Mouse (Mus musculus): Measurements from ENCODE around the gene Lin52. TPM values are rescaled to one million over a fixed set of nuclear protein-coding genes. Genes with fewer than 3 reads are reported as not detected.

Gene Lin52
- polyA plus RNA-seq, 1 experiment from 2014 or later = 36.1 TPM

DNA sequence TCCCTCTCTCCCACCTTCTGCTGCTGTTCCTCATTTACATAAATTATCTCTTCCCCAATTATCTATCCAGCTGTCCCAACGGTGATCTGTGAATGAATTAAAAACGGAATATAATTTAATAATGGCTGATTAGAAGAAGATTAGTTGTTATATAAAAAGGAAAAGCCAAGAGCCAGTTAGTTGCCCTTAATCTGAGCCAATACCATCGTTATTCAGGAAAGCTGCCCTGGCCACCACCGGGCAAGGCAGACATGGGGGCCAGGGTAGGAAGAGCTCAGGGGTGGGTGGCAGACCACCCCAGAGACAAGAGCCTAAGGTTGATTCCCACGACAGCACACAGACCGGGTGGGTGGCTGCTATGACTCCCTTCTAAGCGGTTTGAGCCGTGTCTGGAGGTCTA is 97.0 kb downstream of the Lin52 start:
- WGBS = 56% methylated on average over 8 of the region's 8 CpGs
- Histone ChIP-seq H3K4me3 (ENCODE audit: low read depth, low read length) (no peak overlapping the region), H3K9ac (replicated peaks; ENCODE audit: low read length) (no peak overlapping the region), H3K4me1 (ENCODE audit: control insufficient read depth, insufficient read depth, low read length) (no peaks in the 10 kb centered on the region), H3K27ac (replicated peaks; ENCODE audit: low read depth, low read length) (no peak overlapping the region), H3K27me3 (ENCODE audit: control insufficient read depth, insufficient read depth, low read length) (no peaks in the 10 kb centered on the region), H3K36me3 (replicated peaks; ENCODE audit: control insufficient read depth, insufficient read depth, low read depth, low read length) (no peaks in the 10 kb centered on the region), H3K9me3 (replicated peaks; ENCODE audit: control insufficient read depth, low read length) (no peaks in the 10 kb centered on the region), H3K4me2 (ENCODE audit: low read depth, low read length) (no peak overlapping the region)
- DNase-seq (ENCODE audit: low spot score) (no peak), ATAC-seq (replicated peaks; ENCODE audit: insufficient number of reproducible peaks, low FRiP score, low TSS enrichment, low read depth) (no peak)

DNA sequence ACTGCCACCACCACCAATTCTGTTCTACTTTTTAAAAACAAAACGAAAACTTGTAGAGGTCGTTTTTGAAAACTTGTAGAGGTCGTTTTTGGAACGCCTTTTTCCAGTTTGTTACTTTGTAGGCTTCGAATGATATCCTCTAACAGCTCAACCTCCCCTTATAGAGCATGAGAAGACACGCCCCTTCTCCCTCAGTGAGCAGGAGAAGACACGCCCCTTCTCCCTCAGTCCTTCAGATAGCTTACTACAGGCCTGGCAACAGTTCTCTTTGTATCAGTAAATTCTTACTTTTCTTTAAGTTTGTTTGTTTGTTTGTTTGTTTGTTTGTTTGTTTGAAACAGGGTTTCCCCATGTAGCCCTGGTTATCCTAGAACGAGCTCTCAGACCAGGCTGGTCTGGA is 104.0 kb downstream of the Lin52 start:
- Histone ChIP-seq H3K4me1 (ENCODE audit: control insufficient read depth, insufficient read depth, low read length) (no peaks in the 10 kb centered on the region), H3K9ac (replicated peaks; ENCODE audit: low read length) (no peak overlapping the region), H3K36me3 (replicated peaks; ENCODE audit: control insufficient read depth, insufficient read depth, low read depth, low read length) (no peaks in the 10 kb centered on the region), H3K27ac (replicated peaks; ENCODE audit: low read depth, low read length) (no peak overlapping the region), H3K4me3 (ENCODE audit: low read depth, low read length) (no peak overlapping the region), H3K9me3 (replicated peaks; ENCODE audit: control insufficient read depth, low read length) (no peaks in the 10 kb centered on the region), H3K27me3 (ENCODE audit: control insufficient read depth, insufficient read depth, low read length) (no peaks in the 10 kb centered on the region), H3K4me2 (ENCODE audit: low read depth, low read length) (no peak overlapping the region)
- ATAC-seq (replicated peaks; ENCODE audit: insufficient number of reproducible peaks, low FRiP score, low TSS enrichment, low read depth) = no peak
- DNase-seq (ENCODE audit: low spot score) = no peak
- WGBS = 62% methylated on average over 8 of the region's 8 CpGs

DNA sequence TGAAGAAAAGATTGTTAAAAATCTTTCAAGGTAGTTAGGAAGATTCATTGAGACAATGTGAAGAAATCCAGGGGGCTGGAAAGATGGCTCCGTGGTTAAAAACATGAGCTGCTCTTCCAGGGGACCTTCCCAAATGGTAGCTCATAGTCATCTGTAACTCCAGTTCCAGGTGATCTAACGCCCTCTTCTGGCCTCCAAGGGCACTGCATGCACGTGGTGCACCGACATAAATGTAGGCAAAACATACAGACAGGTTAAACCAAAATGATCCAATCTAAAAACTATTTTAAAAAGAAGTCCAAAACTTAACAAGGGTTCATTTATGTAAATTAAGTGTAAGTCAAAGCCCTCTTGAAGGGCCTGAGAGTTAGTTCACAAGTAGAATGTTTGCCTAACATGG is 111.3 kb downstream of the Lin52 start:
- no peak overlapping the region for H3K4me3 ChIP-seq (ENCODE audit: low read depth, low read length)
- H3K4me2 ChIP-seq (ENCODE audit: low read depth, low read length) = no peak overlapping the region
- no peak overlapping the region for H3K27ac ChIP-seq (replicated peaks; ENCODE audit: low read depth, low read length)
- no peak overlapping the region for H3K9ac ChIP-seq (replicated peaks; ENCODE audit: low read length)
- no peaks in the 10 kb centered on the region for H3K9me3 ChIP-seq (replicated peaks; ENCODE audit: control insufficient read depth, low read length)
- WGBS = 47% methylated on average over 4 of the region's 4 CpGs
- no peaks in the 10 kb centered on the region for H3K4me1 ChIP-seq (ENCODE audit: control insufficient read depth, insufficient read depth, low read length)
- no peak for DNase-seq (ENCODE audit: low spot score)
- H3K27me3 ChIP-seq (ENCODE audit: control insufficient read depth, insufficient read depth, low read length) = peaks cover 2% of the 10 kb centered on the region
- H3K36me3 ChIP-seq (replicated peaks; ENCODE audit: control insufficient read depth, insufficient read depth, low read depth, low read length) = no peaks in the 10 kb centered on the region
- ATAC-seq (replicated peaks; ENCODE audit: insufficient number of reproducible peaks, low FRiP score, low TSS enrichment, low read depth) = no peak

DNA sequence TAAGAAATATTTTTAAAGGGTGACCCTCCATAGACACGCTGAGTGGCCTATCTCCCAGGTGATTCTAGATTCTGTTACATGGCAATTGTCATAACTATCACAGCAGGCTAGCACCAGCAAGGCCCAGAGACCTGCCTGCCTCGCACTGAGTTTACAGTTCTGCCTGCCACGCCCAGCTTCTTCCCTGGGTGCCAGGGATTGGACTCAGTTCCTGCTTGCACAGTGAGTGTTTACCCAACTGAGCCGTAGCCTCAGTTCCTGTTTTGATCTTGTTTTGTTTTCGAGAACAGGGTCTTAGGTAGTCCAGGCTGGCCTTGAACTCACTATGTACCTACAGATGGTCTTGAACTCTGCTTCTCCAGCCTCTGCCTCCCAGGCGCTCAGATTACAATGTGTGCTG is 116.4 kb downstream of the Lin52 start:
- ATAC-seq (replicated peaks; ENCODE audit: insufficient number of reproducible peaks, low FRiP score, low TSS enrichment, low read depth) (no peak), DNase-seq (ENCODE audit: low spot score) (no peak)
- Histone ChIP-seq H3K9ac (replicated peaks; ENCODE audit: low read length) (no peak overlapping the region), H3K4me3 (ENCODE audit: low read depth, low read length) (no peak overlapping the region), H3K36me3 (replicated peaks; ENCODE audit: control insufficient read depth, insufficient read depth, low read depth, low read length) (no peaks in the 10 kb centered on the region), H3K27me3 (ENCODE audit: control insufficient read depth, insufficient read depth, low read length) (peaks cover 47% of the 10 kb centered on the region), H3K27ac (replicated peaks; ENCODE audit: low read depth, low read length) (no peak overlapping the region), H3K9me3 (replicated peaks; ENCODE audit: control insufficient read depth, low read length) (no peaks in the 10 kb centered on the region), H3K4me2 (ENCODE audit: low read depth, low read length) (no peak overlapping the region), H3K4me1 (ENCODE audit: control insufficient read depth, insufficient read depth, low read length) (no peaks in the 10 kb centered on the region; the same call in 1 of the 2 replicates)
- WGBS = 80% methylated on average over 6 of the region's 6 CpGs

DNA sequence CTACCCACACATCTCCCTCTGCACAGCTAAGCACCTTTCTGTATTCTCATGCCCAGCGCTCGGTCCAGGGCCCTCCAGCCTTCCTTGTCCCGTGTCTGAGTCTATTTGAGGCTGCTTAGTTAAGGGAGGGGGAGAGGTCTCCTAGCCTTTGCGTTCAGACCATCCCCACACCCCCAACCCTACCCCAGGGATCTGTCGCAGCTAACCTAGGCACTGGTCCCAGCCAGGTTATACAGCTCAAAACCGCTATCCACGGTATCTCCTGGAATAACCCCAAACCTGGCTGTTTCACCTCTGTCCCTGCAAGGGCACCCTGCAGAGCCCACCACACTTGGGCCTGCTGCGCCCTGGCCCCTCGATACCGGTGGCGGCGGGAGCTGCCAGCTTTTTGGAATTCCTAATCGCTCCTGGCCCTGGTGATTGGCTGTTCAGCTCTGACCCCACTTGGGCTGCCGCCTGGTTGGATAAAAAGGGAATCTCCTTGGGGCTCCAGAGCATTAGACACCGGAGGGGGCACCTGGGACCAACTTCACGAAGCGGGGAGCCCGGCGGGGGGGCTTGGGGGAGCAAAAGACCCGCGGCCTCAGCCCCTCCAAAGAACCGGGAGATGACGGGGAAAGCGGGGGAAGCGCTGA is 118.2 kb downstream of the Lin52 start, which contains the start of gene Vsx2:
TSS of gene Vsx2 (plus strand) at position 427 of the 635 bp plus-strand sequence.
- ATAC-seq (replicated peaks; ENCODE audit: insufficient number of reproducible peaks, low FRiP score, low TSS enrichment, low read depth) (0 out of 2 replicates have a peak, but pooled peaks have one; percentile 16), DNase-seq (ENCODE audit: low spot score) (no peak)
- H3K4me1 ChIP-seq (ENCODE audit: control insufficient read depth, insufficient read depth, low read length) = no peaks in the 10 kb centered on the region; the same call in 1 of the 2 replicates
- WGBS = 2% methylated on average over 25 of the region's 25 CpGs
- H3K36me3 ChIP-seq (replicated peaks; ENCODE audit: control insufficient read depth, insufficient read depth, low read depth, low read length) = no peaks in the 10 kb centered on the region
- peak within 1 kb of the TSS; percentile 17 for H3K4me3 ChIP-seq (ENCODE audit: low read depth, low read length)
- peaks cover 53% of the 10 kb centered on the region for H3K27me3 ChIP-seq (ENCODE audit: control insufficient read depth, insufficient read depth, low read length)
- H3K9me3 ChIP-seq (replicated peaks; ENCODE audit: control insufficient read depth, low read length) = no peaks in the 10 kb centered on the region
- H3K9ac ChIP-seq (replicated peaks; ENCODE audit: low read length) = no peak within 1 kb of the TSS; the same call in 1 of the 2 replicates
- H3K27ac ChIP-seq (replicated peaks; ENCODE audit: low read depth, low read length) = no peak within 1 kb of the TSS
- peak within 1 kb of the TSS; percentile 21 for H3K4me2 ChIP-seq (ENCODE audit: low read depth, low read length)

DNA sequence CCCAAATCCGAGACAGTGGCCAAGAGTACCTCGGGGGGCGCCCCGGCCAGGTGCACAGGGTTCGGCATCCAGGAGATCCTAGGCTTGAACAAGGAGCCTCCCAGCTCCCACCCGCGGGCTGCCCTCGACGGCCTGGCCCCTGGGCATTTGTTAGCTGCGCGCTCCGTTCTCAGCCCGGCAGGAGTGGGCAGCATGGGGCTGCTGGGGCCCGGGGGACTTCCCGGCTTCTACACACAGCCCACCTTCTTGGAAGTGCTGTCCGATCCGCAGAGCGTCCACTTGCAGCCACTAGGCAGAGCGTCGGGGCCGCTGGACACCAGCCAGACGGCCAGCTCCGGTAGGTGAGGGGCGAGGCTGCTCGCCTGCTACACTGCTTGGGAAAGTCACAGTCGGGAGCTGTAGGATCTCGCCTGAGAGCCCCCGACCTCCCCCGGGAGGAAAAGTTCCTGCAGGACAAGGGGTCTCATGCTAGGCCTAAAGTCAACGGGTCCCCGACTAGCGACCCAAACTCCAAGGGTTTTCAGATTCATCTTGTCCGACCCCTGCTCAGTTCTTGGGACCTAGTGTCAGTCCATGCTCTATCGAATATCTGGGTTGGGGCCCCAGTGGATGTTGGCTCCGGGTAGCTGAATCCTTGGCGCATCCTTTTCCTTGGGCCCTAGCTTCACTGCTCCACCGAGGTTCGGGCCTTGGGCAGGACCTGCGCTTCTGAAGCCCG is 118.9 kb downstream of the Lin52 start:
- H3K4me1 ChIP-seq (ENCODE audit: control insufficient read depth, insufficient read depth, low read length) = no peaks in the 10 kb centered on the region; the same call in 1 of the 2 replicates
- H3K27ac ChIP-seq (replicated peaks; ENCODE audit: low read depth, low read length) = no peak overlapping the region
- H3K36me3 ChIP-seq (replicated peaks; ENCODE audit: control insufficient read depth, insufficient read depth, low read depth, low read length) = no peaks in the 10 kb centered on the region
- ATAC-seq (replicated peaks; ENCODE audit: insufficient number of reproducible peaks, low FRiP score, low TSS enrichment, low read depth) = 0 out of 2 replicates have a peak, but pooled peaks have one; percentile 32
- peaks cover 57% of the 10 kb centered on the region for H3K27me3 ChIP-seq (ENCODE audit: control insufficient read depth, insufficient read depth, low read length)
- H3K4me3 ChIP-seq (ENCODE audit: low read depth, low read length) = peak overlapping the region; percentile 17
- DNase-seq (ENCODE audit: low spot score) = no peak
- no peak overlapping the region; the same call in 1 of the 2 replicates for H3K9ac ChIP-seq (replicated peaks; ENCODE audit: low read length)
- no peaks in the 10 kb centered on the region for H3K9me3 ChIP-seq (replicated peaks; ENCODE audit: control insufficient read depth, low read length)
- 1% methylated on average over 39 of the region's 40 CpGs for WGBS
- no peak overlapping the region; the same call in 1 of the 2 replicates for H3K4me2 ChIP-seq (ENCODE audit: low read depth, low read length)

DNA sequence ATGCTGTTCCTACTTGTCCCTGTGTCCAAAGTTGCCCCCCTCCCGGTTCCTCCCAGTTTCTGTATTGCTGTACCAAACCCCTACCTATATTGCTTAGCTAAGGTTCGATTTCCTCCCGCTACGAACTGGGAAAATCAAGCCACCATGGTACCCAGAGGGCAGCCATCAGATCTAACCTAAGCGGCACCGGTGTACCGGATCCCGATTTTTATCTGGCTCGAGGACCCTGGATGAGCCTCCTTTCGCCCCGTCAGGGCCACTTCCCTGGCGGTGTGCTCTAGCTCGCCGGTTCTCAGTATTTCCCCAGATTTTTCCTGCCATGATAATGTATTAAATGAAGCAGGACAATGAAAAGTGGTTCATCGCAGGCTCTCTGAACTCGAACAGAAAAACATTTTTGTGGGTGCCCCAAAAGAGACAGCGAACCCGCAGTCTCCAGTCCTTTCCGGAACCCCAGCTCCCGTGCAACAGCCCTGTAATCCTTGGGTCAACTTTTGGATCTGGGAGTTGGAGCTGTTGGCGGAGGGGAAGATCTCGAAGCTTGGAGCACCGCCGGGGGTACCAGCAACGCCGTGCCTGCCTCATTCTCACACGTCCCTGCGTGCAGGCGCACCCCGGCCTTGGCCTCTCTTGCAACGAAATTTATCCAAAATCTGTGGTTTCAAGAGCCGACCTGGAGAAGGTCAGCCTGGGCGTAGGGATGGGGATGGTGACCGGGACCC is 119.6 kb downstream of the Lin52 start:
- no peak overlapping the region for H3K9ac ChIP-seq (replicated peaks; ENCODE audit: low read length)
- no peaks in the 10 kb centered on the region; the same call in 1 of the 2 replicates for H3K4me1 ChIP-seq (ENCODE audit: control insufficient read depth, insufficient read depth, low read length)
- no peak for ATAC-seq (replicated peaks; ENCODE audit: insufficient number of reproducible peaks, low FRiP score, low TSS enrichment, low read depth)
- 1% methylated on average over 34 of the region's 34 CpGs for WGBS
- 0 out of 2 replicates have a peak overlapping the region, but pooled peaks have one; percentile 12 for H3K4me3 ChIP-seq (ENCODE audit: low read depth, low read length)
- H3K27ac ChIP-seq (replicated peaks; ENCODE audit: low read depth, low read length) = no peak overlapping the region
- peak; percentile 35 for DNase-seq (ENCODE audit: low spot score)
- H3K36me3 ChIP-seq (replicated peaks; ENCODE audit: control insufficient read depth, insufficient read depth, low read depth, low read length) = no peaks in the 10 kb centered on the region
- H3K27me3 ChIP-seq (ENCODE audit: control insufficient read depth, insufficient read depth, low read length) = peaks cover 59% of the 10 kb centered on the region
- no peaks in the 10 kb centered on the region for H3K9me3 ChIP-seq (replicated peaks; ENCODE audit: control insufficient read depth, low read length)
- H3K4me2 ChIP-seq (ENCODE audit: low read depth, low read length) = no peak overlapping the region

All from embryonic facial prominence, embryonic 11.5 days (tissue).